Mouse (Mus musculus) kidney, adult 8-10 months (tissue): ENCODE results near the gene Lgi4.
A peak's percentile ranks its signal among the peaks of the same experiment; 100 is the strongest.

Experiments
- DNase-seq, 2 experiments: peaks; one replicate each; pipeline ENCODE4 v3.0.0; 2022

The Lgi4 gene

GRCm38 (mm10) chr7:31052251-31052635 lies 6.9 kb upstream of the Lgi4 start:
- DNase-seq, result no peak

- DNase-seq, result no peak
Observed at GRCm38 (mm10) chr7:31052636-31053434, 6.3 kb upstream of the Lgi4 start.

- DNase-seq, result no peak
Observed at GRCm38 (mm10) chr7:31053882-31054447, 5.2 kb upstream of the Lgi4 start.

- DNase-seq, result no peak
Observed at GRCm38 (mm10) chr7:31054661-31055320, 4.4 kb upstream of the Lgi4 start.

- peak; percentile 33 to 67 for DNase-seq
Observed at GRCm38 (mm10) chr7:31055354-31055824, 3.8 kb upstream of the Lgi4 start.

- DNase-seq, result peak; percentile 28 to 30
Observed at GRCm38 (mm10) chr7:31055883-31056282, 3.3 kb upstream of the Lgi4 start.

GRCm38 (mm10) chr7:31056448-31056847 lies 2.7 kb upstream of the Lgi4 start:
- DNase-seq, result no peak

GRCm38 (mm10) chr7:31057071-31057470 lies 2.1 kb upstream of the Lgi4 start, which contains the start of gene Fxyd1:
Gene Fxyd1 (minus strand): TSS chr7:31057199.
- DNase-seq, result no peak

- no peak for DNase-seq
Observed at GRCm38 (mm10) chr7:31057730-31058129, 1.4 kb upstream of the Lgi4 start.

- no peak for DNase-seq
Observed at GRCm38 (mm10) chr7:31058211-31058610, 931 bp upstream of the Lgi4 start.

GRCm38 (mm10) chr7:31059919-31060620 lies 928 bp downstream of the Lgi4 start:
- DNase-seq, result no peak

GRCm38 (mm10) chr7:31060621-31061010 lies 1.5 kb downstream of the Lgi4 start:
- DNase-seq, result no peak

GRCm38 (mm10) chr7:31063074-31063560 lies 4.0 kb downstream of the Lgi4 start:
- no peak for DNase-seq

GRCm38 (mm10) chr7:31067836-31068235 lies 8.7 kb downstream of the Lgi4 start:
- DNase-seq, result no peak

- no peak for DNase-seq
Observed at GRCm38 (mm10) chr7:31069491-31069890, 10.3 kb downstream of the Lgi4 start.

- DNase-seq, result no peak
Observed at GRCm38 (mm10) chr7:31070324-31070723, 11.2 kb downstream of the Lgi4 start.

- no peak for DNase-seq
Observed at GRCm38 (mm10) chr7:31072326-31072725, 13.2 kb downstream of the Lgi4 start.

- DNase-seq, result no peak
Observed at GRCm38 (mm10) chr7:31073546-31073945, 14.4 kb downstream of the Lgi4 start.

GRCm38 (mm10) chr7:31074061-31074712 lies 15.0 kb downstream of the Lgi4 start:
- no peak for DNase-seq

GRCm38 (mm10) chr7:31074713-31075069 lies 15.5 kb downstream of the Lgi4 start:
- no peak for DNase-seq

- no peak for DNase-seq
Observed at GRCm38 (mm10) chr7:31076492-31076891, 17.4 kb downstream of the Lgi4 start, which contains the start of gene Fxyd3. Gene Fxyd3 (minus strand): TSS chr7:31076704.

- no peak for DNase-seq
Observed at GRCm38 (mm10) chr7:31077470-31077869, 18.3 kb downstream of the Lgi4 start.
